Mouse (Mus musculus) layer of hippocampus, adult 2 months (tissue): ENCODE measurements around the gene Rad51d. TPM values are rescaled to one million over a fixed set of nuclear protein-coding genes. Genes with fewer than 3 reads are reported as not detected.

Experiments
- DNase-seq, 2 experiments: peaks; one replicate each; pipeline ENCODE4 v3.0.0; 2022; ENCODE audit warnings: low spot score in 2 of 2
- H3K27ac ChIP-seq: fragments of 200-600 bp; 2 replicates; pipeline ENCODE4 v1.8.1; 2022
- H3K4me3 ChIP-seq: fragments of 200-600 bp; 2 replicates; pipeline ENCODE4 v1.8.1; 2022; ENCODE audit warnings: mild to moderate bottlenecking
- CTCF ChIP-seq: fragments of 200-600 bp; conservative IDR thresholded peaks from 2 replicates; pipeline ENCODE4 v1.8.1; 2022; ENCODE audit warnings: antibody characterized with exemption, mild to moderate bottlenecking, moderate library complexity
- total RNA-seq, 2 experiments: library from RNA; stranded (reverse); gene quantifications; 2 replicates each; pipeline ENCODE4 v1.2.3; 2021

The Rad51d gene
- total RNA-seq, 2 experiments from 2014 or later = 15.1 to 16.4 TPM

DNA sequence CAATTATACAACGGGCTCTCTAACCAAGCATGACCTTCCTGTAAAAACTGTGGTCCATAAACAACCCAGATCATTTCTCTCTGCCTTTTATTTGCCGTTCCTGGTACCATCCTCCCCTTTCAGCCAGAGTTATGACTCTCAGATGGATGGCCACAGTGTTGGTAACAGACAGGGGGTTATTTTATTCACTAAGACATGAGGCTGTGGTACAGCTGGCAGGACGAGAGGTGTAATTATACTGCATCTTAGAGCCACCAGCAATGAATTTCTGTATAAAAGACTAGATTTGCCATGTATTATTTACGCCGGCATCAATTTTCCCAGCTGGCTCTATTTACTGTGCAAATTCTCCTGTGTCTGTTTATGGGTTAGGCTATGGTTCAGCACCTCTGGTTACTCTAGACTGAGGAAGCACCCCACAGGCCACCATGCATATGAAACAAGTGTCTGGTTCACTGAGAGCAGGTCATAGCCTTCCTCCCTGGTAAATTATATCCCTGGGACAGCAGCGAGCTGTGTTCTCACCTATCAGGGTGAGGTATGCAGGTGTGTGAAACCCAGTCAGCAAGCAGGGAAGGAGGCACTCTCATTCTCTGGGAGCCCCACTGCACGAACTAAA, 12.6 kb downstream of the Rad51d start:
- no peak overlapping the region for H3K4me3 ChIP-seq
- no peak overlapping the region for H3K27ac ChIP-seq
- TF ChIP-seq CTCF = no peak
- DNase-seq = no peak

DNA sequence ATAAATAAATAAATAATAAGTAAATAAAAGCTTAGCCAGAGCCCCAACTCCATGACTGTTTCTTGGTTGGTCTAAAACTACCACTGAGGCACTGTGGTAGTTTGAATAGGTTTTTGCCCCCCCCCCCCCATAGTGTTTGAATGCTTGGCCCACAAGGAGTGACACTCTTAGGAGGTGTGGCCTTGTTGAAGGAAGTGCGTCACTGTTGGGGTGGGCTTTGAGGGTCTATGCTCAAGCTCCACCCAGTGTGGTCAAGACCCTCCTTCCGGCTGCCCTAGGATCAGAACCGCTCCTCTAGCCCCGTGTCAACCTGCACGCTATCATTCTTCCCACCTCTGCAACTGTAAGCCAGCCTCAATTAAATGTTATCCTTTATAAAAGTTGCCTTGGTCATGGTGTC, 14.8 kb downstream of the Rad51d start:
- TF ChIP-seq CTCF = no peak
- DNase-seq = no peak
- Histone ChIP-seq H3K4me3 (no peak overlapping the region), H3K27ac (no peak overlapping the region)

DNA sequence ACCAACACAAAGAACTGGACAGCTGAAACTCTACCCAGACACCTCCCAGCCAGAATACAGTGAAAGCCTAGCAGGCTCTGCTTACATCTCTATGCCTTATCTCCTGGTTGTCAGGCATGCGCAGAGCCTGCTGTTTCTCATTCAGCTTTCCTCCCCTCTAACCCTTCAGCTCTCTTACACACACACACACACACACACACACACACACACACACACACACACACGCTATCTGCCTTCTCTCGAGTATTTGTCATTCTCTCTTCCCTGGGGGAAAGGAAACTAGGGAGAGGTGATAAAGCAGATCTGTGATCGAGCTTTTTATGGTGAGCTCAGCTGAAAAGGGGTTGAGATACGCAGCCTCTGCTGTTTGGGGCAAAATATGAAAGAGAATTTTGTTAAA, 15.5 kb downstream of the Rad51d start:
- DNase-seq = no peak
- TF ChIP-seq CTCF = no peak
- H3K27ac ChIP-seq = no peak overlapping the region
- H3K4me3 ChIP-seq = no peak overlapping the region

DNA sequence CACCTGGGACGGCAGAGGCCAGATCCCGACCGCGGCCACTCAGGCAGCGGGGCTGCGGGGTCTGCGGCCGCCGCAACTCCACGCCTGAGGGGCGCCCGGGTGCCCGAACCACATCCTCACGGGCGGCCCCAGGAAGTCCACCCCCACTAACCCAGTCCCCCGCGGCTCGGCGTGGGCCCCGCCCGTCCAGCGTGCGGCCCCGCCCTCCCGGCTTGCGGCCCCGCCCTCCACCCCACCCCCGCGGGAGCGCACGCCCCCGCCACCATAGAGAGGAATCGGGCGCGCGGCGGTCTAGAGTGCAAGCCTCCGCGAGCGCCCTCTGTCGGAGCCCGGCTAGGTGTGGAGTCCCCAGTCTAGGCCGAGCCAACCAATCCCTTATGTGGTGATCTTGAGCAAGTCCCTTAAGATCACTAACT, 19.4 kb downstream of the Rad51d start, which contains the start of gene Rffl:
Gene Rffl (minus strand): TSS at position 180 of the 416 bp plus-strand sequence.
- TF ChIP-seq CTCF = peak; percentile 79
- peak within 1 kb of the TSS; percentile 88 for H3K4me3 ChIP-seq
- peak within 1 kb of the TSS; percentile 85 for H3K27ac ChIP-seq
- DNase-seq = peak; percentile 89 to 98

DNA sequence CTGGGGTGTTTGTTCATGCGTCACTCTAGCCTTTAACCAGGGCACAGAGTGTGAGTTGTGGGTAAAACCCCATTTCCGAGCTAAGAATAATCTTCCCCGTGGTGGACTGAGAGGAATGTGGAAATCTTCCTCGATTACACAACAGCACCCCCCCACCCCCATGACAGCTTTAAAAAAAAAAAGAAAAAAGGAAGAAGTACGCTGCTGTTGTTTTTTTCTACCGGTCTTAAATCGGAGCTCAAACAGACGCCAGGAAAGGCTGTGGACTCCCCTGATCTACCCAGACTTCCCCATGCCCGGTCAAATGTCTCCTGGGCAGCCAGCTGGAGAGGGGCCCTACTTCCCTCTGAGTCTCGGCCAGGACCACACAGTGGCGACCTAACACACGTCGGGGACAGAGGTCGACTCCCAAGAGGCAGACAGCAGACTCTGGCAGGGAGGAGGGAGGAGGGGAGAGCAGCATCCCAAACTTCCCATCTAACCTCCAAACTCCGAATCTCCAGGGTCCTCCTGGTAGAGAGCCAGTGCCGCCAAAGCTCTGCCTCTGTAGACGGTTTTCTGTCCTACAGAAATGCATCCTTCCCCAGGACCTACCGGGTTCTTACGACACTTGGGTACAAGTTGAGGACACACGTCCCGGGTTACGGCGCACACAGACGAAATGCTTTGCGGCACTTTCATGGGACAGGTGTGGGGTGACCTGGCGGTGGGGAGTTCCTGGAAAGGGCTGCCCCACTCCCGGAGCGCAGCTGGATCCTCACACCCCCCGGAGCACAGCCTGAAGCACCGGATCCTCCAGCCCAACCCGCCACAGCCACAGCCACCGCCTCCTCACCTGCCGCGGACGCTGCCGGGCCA, 20.0 kb downstream of the Rad51d start:
- H3K4me3 ChIP-seq = peak overlapping the region; percentile 88
- TF ChIP-seq CTCF = no peak

DNA sequence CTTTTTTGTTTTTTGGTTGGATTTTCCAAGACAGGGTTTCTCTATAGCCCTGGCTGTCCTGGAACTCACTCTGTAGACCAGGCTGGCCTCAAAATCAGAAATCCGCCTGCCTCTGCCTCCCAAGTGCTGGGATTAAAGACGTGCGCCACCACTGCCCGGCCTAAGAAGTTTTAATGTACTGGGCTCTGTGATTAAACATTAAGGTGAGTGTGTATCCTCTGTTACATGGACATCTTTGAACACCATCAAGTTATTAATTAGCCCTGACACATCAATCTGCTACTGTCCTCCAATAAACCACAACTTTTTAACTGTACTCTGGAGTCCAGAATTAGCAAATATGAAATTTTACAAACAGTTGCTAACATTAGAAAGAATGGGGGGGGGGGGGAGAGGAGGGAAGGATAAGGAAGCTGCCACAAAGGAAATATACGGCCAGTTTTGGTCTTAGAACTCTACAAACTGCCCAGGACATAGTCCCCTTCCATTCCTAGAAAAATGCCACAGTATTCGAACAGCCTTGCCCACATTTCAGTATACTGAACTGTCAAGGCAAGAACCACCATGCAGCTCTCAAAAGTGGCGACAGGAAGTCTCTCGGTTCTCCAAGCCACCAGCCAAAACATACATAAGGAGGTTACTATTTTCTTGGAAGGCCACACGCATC, 20.8 kb downstream of the Rad51d start:
- H3K4me3 ChIP-seq = peak overlapping the region; percentile 88
- H3K27ac ChIP-seq = peak overlapping the region; percentile 85
- no peak for TF ChIP-seq CTCF
- no peak for DNase-seq

More for the DNA sequence above, 20.0 kb downstream of the Rad51d start:
- H3K27ac ChIP-seq = peak overlapping the region; percentile 85
- DNase-seq = peak in 1 of 2 experiments; percentile 9

DNA sequence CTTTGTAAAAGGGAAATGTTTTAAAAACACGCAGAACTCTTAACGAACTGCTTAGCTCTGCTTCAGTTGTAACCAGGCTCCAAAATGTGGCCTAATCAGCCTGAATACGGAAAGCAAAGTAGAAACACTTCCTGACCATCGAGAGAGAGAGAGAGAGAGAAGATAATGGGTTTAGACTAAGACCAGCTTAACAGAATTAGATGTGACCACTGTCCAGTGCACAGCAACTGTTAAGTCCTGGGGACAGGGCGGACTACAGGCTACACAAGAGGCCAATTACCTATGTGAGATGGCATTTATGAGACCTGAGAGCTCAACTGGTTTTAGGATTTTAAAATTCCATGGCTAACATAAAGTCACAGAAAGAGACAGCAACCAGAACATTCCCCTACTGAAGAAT, 22.5 kb downstream of the Rad51d start:
- no peak overlapping the region for H3K4me3 ChIP-seq
- H3K27ac ChIP-seq = no peak overlapping the region
- no peak for TF ChIP-seq CTCF
- no peak for DNase-seq

DNA sequence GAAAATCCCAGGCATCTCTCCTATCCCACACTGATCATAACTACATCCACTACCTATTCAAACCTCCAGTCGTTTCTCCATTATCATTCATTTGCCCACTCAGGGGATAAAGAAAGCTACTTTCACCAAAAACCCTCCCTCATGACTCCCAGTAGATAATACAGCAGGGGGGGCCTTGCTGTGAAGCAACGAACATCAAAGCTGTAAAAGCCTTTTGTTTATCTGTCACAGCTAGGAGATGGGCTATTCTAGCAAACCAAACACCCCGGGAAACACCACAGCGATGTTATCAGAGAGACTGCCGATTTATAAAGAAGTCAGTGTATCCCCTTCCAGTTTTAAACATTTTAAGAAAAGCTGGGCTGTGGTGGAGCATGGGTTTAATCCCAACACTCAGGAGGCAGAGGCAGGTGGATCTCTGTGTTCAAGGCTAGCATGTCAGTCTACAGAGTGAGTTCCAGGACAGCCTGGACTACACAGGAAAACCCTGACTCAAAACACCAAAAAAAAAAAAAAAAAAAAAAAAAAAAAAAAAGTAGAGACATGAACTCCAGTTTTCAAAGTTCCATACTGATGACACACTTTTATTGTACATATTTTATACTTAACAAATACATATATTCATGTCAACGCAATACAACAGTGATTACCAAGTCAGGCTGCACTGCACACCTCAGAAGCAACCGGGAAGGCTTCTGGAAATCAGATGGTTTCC, 23.4 kb downstream of the Rad51d start:
- DNase-seq = no peak
- Histone ChIP-seq H3K4me3 (no peak overlapping the region), H3K27ac (no peak overlapping the region)
- no peak for TF ChIP-seq CTCF

DNA sequence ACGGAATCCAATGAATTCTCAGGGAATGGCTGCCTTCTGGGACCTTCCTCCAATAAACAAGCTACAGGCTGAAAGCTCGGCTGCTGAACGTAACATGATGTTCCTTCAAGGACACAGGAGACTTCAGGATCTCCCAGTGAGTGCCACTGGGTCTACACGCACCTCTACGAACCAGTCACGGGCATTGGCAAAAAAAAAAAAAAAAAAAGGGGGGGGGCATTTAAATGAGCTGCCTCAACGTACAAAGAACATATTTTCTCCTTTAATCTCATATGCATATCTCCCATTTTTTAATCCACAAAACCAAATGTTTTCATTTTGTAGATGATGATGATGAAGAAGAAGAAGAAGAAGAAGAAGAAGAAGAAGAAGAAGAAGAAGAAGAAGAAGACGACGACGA, 24.5 kb downstream of the Rad51d start:
- Histone ChIP-seq H3K4me3 (no peak overlapping the region), H3K27ac (no peak overlapping the region)
- TF ChIP-seq CTCF = no peak
- DNase-seq = no peak

DNA sequence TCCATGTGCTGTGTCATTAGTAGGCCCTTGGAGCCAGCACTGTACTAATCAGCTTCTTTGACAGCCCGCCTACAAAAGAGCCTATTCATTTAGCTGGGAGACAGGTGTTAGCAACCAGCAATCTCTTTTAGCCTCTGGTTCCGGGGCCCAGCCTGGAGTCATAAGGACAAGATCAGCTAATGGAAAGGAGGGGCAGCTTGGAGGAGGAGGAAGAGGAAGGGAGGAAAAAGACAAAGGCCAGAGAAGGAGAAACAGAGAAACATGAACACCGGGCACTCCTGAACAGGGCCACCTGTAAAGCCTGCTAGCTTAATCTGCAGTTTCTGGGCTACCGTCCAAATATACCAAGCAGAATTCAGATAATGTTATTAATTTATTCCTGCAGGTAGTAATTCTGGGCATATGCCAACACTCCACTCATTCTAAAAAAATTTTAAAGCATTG, 26.9 kb downstream of the Rad51d start:
- peak overlapping the region; percentile 51; the same call in 1 of the 2 replicates for H3K27ac ChIP-seq
- no peak for TF ChIP-seq CTCF
- DNase-seq = no peak
- no peak overlapping the region for H3K4me3 ChIP-seq

DNA sequence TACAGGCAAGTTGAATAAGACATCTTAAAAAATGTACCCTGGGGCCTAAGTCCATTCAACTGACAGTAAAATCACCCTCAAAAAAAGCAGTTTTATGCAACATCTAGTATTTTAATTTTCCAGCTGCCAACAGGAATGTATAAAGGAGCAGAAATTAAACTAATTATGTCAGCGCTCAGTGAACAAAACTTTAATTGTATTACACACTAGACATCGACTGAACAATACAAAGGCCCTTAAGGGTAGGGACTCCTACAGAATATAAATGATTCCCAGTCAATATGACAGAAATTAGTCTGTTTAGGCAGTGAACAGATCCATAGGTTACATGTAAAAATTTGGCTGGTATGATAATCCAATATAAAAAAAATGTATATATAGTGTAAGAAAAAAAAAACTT, 27.4 kb downstream of the Rad51d start:
- no peak for DNase-seq
- no peak for TF ChIP-seq CTCF
- Histone ChIP-seq H3K27ac (peak overlapping the region; percentile 51; the same call in 1 of the 2 replicates), H3K4me3 (no peak overlapping the region)

DNA sequence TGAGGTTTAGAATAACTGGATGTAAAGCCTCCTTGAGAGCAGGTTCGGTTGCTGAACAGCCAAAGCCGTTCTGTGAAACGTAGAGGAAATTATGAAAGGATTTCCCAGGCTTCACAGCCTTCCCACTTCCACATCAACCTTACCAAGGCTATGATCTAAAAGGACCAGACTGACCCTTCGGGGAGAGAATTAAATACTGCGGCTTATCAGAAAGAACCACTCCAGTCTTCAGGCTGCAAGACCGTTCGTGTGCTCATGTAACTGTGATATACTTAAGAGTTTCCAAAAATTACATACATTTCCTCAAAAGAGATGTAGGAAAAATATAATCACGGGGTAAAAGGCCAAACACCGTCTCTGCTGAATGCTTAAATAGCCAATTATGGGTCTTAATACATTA, 27.8 kb downstream of the Rad51d start:
- TF ChIP-seq CTCF = no peak
- peak overlapping the region; percentile 51; the same call in 1 of the 2 replicates for H3K27ac ChIP-seq
- no peak overlapping the region for H3K4me3 ChIP-seq
- DNase-seq = no peak
